Mouse (Mus musculus) adrenal gland, postnatal 36 days (tissue): ENCODE results near the gene St3gal3. TPM values are rescaled to one million over a fixed set of nuclear protein-coding genes. Genes with fewer than 3 reads are reported as not detected.
A peak's percentile ranks its signal among the peaks of the same experiment; 100 is the strongest.

Source experiments
- DNase-seq, 2 experiments: peaks; one replicate each; pipeline ENCODE4 v3.0.0; 2021; ENCODE audit warnings: mixed read lengths in 1 of 2
- total RNA-seq, 2 experiments: library from RNA; stranded (reverse); gene quantifications; 2 replicates each; pipeline ENCODE4 v1.2.3; 2021

The St3gal3 gene
- total RNA-seq, 2 experiments from 2014 or later: 30.4 to 33.7 TPM

DNA sequence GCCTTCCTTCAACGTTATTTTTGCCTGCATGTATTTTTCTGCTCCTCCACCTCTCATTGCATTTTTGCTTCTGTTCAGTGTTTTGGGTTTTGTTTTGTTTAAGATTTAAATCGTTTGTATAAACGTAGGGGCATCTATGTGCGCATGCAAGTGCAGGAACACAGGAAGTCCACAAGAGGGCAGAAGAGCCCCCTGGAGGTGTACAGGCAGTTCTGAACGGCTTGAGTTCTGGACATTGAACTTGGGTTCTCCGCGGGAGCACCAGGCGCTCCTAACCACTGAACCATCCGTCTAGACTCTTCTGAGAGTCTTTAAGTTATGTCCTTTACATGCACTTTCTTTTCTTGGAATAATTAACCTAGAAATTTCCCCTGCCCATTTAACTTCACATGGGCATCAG, 44.8 kb downstream of the St3gal3 start:
- DNase-seq: peak; percentile 41 to 66

DNA sequence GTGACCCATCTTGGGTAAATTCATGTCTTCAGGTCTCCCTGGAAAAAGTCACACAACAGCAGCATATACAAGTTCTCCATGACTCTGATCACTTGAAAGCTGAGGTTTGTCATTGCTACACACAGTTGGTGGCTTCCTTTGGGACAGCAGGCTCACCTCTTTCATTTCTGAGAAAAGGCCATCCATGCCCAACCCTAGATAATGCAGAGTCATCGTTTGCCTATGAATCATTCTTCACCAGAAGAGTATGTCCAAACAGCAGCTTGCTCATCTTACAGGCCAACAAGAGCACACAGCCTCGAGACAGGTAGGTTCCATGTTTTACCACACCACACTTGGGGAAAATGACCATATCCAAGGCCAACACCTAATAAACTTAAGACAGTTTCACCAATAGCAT, 45.9 kb downstream of the St3gal3 start:
- DNase-seq: no peak

DNA sequence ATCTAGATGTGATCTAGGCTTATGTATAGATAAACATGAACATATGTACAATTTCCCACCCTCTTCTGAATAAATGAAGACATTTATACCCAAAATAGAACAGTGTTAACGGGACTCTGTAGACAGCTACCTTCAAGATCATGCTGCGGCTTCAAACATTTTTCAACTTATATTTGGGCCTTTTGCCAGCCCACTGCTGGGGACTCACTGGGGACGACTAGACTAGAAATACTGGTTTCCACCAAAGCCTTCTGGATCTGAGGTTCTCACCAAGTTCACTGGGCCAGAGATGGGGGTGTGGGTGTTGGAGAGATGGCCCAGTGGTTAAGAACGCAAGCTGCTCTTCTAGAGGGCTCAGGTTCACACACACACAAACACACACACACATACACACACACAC, 49.7 kb downstream of the St3gal3 start:
- no peak for DNase-seq

DNA sequence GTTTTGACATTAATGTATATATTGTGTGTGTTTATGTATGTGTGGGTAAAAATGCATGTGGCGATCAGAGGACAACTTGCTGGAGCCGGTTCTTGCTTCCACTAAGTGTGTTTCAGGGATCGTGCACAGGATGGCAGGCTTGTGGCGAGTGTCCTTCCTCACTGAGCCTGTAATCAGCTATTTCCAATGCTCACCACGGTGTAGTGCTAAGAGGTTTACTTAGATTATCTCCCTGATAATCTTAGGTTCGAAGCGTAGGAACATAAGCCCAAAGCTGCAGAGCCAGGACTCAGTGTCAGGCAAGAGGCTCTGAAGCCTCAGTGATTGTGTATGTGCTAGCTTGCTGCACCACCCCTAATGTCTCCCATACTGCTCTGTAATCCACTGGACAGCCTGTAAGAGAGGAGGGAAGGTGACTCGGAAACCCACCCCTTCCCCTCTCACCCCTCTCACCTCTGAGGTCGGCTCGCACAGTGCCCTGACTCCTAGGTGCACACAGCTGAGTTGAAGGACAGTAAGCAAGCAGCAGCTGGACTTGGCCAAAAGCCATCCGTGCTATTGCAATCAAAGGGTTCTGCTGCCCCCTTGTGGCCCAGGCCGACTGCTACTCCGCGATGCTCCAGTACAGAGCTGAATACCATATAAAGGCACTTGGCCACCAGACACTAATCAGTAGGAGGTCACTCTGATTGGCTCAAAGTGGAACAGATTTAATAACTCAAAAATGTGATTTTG, 51.3 kb downstream of the St3gal3 start:
- peak; percentile 94 to 95 for DNase-seq

DNA sequence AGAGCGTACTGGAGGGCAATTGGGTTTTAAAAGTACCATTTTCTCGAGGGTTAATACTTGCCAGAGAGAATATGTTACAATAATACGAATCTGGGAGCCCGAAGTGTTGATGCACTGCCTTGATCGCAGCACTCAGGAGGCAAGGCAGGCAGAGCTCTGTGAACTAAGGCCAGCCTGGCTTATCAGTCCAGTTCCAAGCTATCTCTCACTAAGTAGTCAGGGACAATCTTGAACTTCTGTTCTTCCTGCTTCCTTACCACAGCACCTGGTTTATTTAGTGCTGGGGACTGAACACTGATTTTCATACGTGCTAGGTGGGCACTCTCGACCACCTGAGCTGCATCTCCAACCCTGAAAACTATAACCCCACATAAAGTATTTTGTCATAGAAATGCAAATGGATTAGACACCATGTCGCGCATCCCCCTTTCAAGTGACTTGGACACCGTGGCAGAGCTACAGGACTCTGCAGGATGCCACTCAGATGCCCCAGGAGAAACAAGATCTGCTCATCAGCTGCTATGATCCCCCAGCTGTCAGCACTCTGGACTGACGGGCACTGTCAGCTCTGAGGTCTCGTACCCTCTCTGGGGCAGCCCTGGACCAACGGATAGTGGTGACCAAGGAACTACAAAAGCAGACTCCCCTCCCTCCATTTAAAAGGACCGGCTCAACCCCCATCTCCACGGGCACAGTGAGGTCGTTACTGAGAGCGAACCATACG, 52.9 kb downstream of the St3gal3 start:
- DNase-seq: no peak

DNA sequence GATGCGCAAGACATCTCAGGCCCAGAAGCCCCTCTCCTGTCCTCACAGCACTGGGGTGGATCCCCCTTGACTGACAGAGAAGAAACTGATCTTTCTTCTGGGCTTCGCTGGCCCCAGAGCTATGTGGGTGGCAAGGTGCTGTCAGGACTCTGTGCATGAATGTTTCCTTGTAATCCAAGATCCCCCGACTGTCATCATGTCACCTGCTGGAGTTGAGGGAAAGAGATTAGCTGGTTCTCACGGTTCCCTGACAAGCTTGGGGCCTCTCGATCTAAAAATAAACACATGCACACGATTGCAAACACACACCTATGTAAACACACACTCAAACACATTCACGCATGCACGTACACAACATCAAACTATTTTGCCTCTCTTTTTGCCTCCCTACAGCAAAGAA, 54.2 kb downstream of the St3gal3 start:
- no peak for DNase-seq

DNA sequence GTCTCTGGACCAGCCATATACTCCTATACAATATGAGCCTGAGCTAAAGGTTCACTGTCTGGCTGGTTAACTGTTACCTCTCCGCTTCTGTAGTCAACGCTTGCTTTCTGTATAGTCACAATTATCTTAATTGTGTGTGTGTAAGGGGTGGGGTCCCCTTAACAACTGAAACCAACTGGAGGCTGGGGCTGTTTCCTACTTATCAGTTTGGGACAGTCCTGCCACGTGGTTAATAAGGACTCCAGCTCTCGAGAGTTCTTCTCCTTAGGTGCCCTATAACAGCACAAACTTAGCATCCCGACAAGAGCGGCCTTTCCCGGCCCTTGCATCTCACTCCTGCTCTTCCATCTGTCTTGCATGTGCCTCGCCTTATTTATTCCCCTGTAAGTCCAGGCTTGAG, 55.5 kb downstream of the St3gal3 start:
- no peak for DNase-seq

DNA sequence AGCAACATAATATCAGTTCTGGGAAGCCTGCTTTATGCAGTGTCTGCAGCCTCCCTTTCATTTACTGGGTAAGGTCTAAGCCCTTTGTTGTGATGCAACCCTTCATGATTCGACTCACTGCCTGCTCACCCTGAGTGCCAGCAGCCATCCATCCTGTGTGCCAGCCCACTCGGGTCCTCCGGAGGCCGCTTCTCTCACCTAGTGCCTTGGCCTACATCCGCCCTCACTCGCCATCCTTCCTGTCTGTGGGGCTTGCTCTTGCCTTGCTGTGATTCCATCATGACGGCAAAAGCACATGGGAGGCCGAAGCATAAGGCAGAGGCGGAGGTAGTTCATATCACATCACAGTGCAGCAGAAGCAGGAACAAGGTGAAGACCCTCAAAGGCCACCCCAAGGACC, 56.1 kb downstream of the St3gal3 start:
- no peak for DNase-seq

DNA sequence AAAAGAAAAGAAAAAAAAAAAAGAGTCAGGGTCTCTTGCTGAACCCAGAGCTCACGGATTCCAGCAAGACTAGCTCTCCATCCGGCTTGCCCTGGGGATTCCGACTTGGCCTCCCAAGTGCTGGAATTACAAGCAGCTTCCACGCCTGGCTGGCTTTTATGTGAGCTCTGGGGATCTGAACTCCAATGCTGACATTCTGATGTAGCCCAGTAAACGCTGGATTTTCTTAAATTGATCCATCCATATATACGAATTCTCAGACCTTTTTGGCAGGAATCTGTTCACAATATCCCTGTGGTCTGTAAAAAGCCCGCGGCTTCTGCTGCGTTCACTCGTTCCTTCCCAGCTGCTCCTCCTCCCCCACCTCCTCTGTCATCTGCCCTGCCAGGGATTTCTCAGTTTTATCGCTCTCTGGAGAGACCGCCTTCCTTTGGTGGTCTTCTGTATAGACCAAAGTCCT, 57.4 kb downstream of the St3gal3 start:
- DNase-seq: no peak

DNA sequence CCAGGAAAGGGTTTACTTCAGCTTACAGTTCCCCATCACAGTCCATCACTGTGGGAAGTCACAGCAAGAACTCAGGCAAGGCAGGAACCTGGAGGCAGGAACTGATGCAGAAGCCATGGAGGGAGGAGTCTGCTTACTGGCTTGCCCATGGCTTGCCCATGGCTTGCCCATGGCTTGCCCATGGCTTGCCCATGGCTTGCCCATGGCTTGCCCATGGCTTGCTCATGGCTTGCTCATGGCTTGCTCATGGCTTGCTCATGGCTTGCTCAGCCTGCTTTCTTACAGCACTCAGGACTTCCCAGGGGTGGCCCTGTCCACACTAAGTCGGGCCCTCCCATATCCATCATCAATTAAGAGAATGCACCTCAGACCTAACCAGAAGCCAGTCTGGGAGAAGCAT, 58.1 kb downstream of the St3gal3 start:
- no peak for DNase-seq

DNA sequence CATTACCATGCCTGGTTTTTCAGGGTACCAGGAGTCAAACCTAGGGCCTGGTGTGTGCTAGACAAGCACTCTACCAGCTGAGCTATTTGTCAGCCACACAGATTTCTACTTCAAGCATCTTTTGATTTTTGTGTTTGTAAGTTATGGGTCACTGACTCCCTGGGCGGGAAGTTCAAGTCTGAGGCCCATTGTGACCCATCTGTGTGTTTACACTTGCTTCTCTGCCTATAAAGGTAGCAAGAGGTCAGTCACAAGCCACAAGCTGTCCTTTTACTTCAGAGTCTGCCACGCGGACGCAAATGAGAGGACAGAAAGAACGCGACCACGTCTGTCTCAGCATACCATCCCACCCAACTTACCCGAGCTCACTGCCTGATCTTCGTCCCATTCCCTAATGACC, 59.4 kb downstream of the St3gal3 start:
- no peak for DNase-seq

DNA sequence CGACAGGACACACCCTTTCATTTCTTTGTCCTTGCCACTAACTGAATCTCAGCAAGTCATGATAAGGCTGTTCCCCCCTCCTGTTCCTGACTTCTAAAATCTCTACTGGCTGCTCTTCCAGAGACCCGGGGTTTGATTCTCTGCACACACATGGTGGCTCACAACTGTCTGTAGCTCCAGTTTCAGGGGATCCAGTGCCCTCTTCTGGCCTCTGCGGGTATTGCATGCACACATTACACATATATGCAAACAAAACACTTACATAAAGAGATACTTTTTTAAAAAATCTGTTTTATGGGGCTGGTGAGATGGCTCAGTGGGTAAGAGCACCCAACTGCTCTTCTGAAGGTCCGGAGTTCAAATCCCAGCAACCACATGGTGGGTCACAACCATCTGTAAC, 60.5 kb downstream of the St3gal3 start:
- no peak for DNase-seq

DNA sequence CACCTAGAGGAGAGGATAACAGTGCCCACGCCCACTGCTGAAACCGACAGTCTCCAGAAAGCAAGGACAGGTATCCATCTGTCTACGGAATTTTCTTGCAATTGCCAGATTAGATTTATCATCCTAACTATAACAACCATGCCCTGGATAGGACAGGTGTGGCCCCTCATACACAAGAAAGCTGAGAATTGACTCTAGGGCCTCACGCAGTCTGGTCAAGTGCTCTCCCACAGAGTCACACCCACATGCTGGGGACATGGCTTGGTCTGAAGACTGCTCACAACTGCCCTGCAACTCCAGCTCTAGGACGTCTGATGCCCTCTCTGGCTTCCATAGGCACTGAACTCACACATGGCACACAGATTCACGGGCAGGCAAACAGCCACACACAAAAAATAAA, 61.6 kb downstream of the St3gal3 start:
- no peak for DNase-seq

DNA sequence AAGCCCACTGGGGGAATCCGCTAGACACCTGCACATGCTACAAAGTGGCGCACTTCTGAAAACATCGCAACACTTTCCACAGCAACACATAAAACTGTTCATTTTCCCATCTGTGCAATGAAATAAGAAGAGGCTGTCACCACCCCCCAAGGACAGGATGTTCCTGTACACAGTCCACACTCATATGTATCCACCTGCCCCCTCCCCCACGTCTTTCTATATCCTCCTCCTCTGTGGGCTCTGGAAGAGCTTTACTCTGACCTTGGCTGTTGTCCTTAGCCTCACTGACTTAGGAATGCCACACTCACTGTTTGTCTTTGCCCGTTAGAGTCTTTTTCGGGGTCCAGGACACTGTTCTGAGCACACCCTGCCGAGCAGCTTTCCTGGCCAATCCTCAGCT, 62.8 kb downstream of the St3gal3 start:
- no peak for DNase-seq

DNA sequence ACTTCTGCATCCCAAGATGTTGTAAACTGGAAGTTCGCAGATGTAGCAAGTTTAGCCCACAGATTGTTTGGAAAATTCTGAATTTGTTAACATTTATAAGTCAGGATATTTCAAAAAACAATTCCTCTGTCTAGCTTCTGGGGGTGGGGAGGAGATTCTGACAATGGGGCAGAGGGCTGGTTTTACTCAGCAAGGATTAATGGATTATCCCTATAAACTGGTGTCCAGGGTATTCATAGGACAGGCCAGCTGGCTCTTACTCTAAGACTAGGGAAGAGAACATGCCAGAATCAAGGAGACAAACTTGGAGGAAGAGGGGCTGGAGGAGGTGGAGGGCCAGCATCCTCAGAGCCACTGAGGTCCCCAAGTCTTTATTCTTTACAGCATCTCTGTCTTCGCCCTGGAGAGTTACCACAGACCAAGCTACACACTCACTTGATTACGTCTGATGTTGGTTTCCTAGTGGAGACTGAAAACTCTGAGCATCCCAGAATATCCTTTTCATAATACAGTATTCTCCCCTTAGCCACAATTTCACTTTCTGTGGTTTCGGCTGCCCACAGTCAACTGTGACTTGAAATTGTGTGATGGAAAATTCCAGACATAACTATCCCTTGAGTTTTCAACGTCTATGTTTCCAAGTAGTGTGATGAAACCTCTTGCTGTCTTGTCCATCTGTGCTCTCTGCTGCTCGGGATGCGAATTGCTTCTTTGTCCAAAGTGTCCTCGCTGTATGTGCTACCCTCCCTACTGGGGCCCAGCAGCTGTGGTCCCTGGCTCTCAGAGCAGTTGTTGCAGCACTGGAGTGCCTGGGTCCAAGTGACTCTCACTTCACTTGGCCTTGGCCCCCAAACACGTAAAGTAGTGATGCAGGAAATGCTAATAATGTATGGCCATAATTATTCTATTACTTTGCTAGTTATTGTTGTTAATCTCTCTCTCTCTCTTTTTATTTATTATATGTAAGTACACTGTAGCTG, 64.2 kb downstream of the St3gal3 start:
- DNase-seq: no peak

DNA sequence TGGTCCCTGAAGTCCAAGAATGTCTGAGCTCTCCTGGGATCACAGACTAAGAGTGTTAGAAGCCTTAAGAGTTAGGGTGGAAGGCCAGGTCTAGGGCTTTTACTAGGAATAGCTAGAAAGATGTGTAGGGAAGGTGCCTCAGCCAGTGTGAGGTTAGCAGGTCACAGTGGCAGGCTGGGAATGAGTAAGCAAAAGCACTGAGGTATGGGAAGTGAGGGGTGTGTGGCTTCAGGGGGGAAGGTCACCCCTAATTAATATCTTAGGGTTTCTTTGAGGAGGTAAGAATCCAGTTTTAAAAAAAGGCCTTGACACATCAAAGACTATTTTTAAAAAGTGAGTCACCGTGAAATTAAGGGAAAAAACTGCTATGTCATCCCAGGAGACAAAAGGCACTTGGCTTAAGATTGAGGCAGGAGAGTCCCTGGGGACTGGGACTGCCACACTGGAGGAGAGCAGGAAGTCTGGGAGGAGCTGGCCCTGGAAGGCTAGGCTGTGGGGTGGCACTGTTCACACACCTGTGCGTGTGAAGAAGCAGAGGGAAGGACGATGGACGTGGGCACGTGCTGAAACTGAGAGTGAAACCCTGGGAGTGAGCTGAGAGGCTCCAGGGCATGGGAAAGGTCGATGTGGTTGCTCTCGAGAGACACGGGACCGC, 72.8 kb downstream of the St3gal3 start:
- peak; percentile 22 to 41 for DNase-seq

DNA sequence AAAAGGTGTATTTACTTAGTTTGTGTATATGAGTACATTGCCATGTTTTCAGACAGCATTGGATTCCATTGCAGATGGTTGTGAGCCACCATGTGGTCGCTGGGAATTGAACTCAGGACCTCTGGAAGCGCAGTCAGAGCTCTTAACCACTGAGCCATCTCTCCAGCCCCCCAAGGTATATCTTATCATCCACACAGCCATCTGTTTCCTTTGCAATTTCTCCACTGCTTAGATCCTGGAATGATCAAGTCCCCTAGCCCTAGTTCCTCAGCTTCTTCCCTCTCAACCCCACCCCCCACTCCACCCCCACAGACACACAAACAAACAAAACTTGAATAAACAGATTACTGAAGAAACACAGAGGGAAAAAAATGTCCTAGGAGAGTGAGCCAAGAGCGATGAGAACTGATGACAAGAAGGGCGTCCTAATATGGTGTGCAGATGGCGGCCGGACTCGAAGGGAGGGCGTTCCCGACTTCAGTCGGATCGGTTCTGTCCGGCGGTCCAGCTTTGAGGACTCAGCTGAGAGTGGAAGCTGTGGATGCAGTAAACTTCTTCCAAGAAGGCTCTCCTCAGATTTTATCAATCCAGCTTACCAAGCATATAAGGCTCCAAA, 73.7 kb downstream of the St3gal3 start:
- no peak for DNase-seq

DNA sequence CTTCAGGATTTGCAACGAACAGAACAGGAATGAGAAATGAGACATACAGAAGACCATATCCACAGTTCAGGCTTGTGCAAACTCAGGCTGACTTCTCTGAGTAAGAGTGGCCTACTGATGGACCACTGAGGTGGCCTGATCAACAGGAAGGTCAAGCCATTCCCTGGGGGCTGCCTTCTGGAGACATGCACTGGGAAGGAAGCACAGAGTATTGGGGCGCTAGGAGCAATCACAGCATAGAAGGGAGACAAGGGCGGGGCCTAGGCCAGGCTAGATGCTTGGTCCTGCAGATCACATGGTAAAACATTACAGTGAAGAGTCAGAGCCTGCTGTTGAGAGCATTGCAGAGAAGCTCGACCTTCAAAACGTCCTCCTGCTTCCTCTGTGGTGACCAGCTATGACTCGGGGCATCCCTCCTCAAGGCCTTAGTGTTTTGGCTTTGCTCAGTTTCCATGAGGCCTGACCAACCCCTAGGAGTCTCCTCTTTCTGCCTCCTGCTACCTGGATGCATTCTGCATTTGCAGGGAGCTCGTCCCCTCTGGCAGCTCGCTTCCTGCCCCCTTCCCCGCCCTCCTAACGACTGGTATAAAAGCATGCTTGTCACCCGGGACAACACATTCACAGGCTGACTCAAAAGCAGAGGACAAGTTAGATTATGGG, 74.8 kb downstream of the St3gal3 start:
- DNase-seq: peak; percentile 42 to 51

DNA sequence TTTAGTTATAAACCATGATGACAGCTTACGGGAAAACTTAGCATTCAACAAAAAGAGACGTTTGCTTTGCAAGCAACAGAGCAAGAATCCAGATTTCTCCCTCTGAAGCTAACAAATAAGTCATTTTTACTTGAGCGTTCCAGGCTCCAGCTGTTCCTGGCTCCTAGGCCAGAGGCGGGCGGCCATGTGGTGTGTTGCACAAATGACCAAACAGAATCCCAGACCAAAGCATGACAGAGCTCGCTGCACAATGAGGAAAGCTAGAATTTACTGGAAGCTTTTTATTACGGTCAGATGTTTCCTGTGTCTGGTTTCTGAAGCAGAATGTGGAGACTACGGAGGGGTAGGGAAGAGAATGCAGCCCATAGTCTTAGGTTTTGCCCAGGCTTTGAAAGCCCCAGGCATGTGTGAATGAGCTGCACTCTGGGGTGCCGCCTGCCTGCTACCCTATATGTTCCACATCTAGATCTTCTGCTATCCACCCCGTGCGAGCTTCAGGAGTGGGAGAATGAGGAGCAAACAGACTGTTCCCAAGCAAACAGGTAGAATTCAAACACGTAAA, 76.5 kb downstream of the St3gal3 start:
- peak in 1 of 2 experiments; percentile 35 for DNase-seq

DNA sequence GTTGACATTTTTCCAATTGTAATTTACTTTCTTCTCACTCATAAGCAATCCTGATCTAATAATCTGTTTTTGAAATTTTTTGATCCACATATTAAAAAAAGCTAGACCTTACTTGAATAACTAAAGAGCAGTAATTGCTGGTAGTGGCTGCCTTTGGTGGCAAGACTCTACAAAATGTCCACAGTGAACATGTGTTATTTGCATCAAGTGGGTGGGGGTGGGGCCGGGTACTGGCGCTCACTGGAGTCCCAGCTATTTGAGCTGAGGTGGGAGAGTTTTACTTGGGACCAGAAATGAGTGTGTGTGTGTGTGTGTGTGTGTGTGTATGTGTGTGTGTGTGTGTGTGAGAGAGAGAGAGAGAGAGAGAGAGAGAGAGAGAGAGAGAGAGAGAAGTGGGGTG, 77.6 kb downstream of the St3gal3 start:
- no peak for DNase-seq

DNA sequence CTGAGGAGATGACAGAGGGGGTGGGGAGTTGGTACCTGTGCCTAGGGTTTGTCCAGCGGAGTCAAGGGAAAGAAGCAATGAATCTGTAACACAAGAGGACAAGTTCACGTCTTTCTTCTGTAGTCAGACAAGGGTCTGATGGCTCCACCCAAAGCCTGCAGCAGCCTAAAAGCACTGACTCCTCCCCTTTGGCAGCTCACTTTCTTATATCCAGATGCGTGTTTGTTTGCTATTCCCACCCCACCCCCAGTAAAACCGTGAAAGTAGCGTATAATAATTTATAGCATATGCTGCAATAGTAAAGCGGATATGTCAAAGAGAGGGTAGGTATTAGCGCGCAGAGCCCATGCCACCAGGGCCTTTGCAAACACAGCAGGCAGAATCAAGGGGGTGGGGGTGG, 80.1 kb downstream of the St3gal3 start:
- no peak for DNase-seq
